Mouse (Mus musculus): Measurements from ENCODE around the gene Avp. TPM values are rescaled to one million over a fixed set of nuclear protein-coding genes. Genes with fewer than 3 reads are reported as not detected.

The Avp gene
- polyA plus RNA-seq, 1 experiment from 2014 or later = not detected

- no peak overlapping the region for H3K27ac ChIP-seq (replicated peaks)
- H3K4me3 ChIP-seq (replicated peaks) = no peak overlapping the region
- no peak overlapping the region for H3K4me2 ChIP-seq
- no peaks in the 10 kb centered on the region for H3K9me3 ChIP-seq (replicated peaks)
- no peaks in the 10 kb centered on the region for H3K36me3 ChIP-seq (replicated peaks)
- peaks cover 11% of the 10 kb centered on the region for H3K4me1 ChIP-seq (replicated peaks)
- no peak overlapping the region for H3K9ac ChIP-seq
- H3K27me3 ChIP-seq = peaks cover 63% of the 10 kb centered on the region
- ATAC-seq (ENCODE audit: insufficient read depth) = no peak
- WGBS (ENCODE audit: insufficient replicate concordance) = 69% methylated on average over 5 of the region's 5 CpGs
Measured at GRCm38 (mm10) chr2:130574960-130575359, 7.4 kb downstream of the Avp start.

GRCm38 (mm10) chr2:130569926-130570325 is 12.4 kb downstream of the Avp start:
- Histone ChIP-seq H3K4me3 (replicated peaks) (no peak overlapping the region), H3K9me3 (replicated peaks) (no peaks in the 10 kb centered on the region), H3K9ac (no peak overlapping the region), H3K4me2 (no peak overlapping the region), H3K27ac (replicated peaks) (no peak overlapping the region), H3K4me1 (replicated peaks) (peaks cover 8% of the 10 kb centered on the region), H3K36me3 (replicated peaks) (peaks cover 19% of the 10 kb centered on the region), H3K27me3 (peaks cover 13% of the 10 kb centered on the region)
- ATAC-seq (ENCODE audit: insufficient read depth) = no peak

- Histone ChIP-seq H3K4me3 (replicated peaks) (no peak overlapping the region), H3K27ac (replicated peaks) (no peak overlapping the region), H3K9me3 (replicated peaks) (no peaks in the 10 kb centered on the region), H3K36me3 (replicated peaks) (peaks cover 19% of the 10 kb centered on the region), H3K9ac (no peak overlapping the region), H3K27me3 (0 out of 2 replicates have a peak, but pooled peaks cover 7% of the 10 kb centered on the region), H3K4me2 (no peak overlapping the region), H3K4me1 (replicated peaks) (peaks cover 18% of the 10 kb centered on the region)
- WGBS (ENCODE audit: insufficient replicate concordance) = 64% methylated on average over 4 of the region's 4 CpGs
- no peak for ATAC-seq (ENCODE audit: insufficient read depth)
Measured at GRCm38 (mm10) chr2:130568921-130569320, 13.4 kb downstream of the Avp start.

GRCm38 (mm10) chr2:130564983-130565382 is 17.4 kb downstream of the Avp start:
- Histone ChIP-seq H3K36me3 (replicated peaks) (peaks cover 19% of the 10 kb centered on the region), H3K4me3 (replicated peaks) (peak overlapping the region; percentile 86; the same call in 1 of the 2 replicates), H3K9me3 (replicated peaks) (no peaks in the 10 kb centered on the region), H3K4me1 (replicated peaks) (peaks cover 33% of the 10 kb centered on the region), H3K27me3 (no peaks in the 10 kb centered on the region), H3K27ac (replicated peaks) (no peak overlapping the region), H3K4me2 (peak overlapping the region; percentile 92), H3K9ac (no peak overlapping the region)
- 79% methylated on average over 8 of the region's 8 CpGs for WGBS (ENCODE audit: insufficient replicate concordance)
- no peak for ATAC-seq (ENCODE audit: insufficient read depth)

GRCm38 (mm10) chr2:130564063-130564462 is 18.3 kb downstream of the Avp start:
- Histone ChIP-seq H3K4me2 (peak overlapping the region; percentile 92), H3K36me3 (replicated peaks) (peaks cover 19% of the 10 kb centered on the region), H3K9me3 (replicated peaks) (no peaks in the 10 kb centered on the region), H3K4me3 (replicated peaks) (peak overlapping the region; percentile 86), H3K27ac (replicated peaks) (no peak overlapping the region; the same call in 1 of the 2 replicates), H3K4me1 (replicated peaks) (peaks cover 33% of the 10 kb centered on the region), H3K9ac (peak overlapping the region; percentile 82), H3K27me3 (no peaks in the 10 kb centered on the region)
- ATAC-seq (ENCODE audit: insufficient read depth) = no peak; the same call in 1 of the 2 replicates
- WGBS (ENCODE audit: insufficient replicate concordance) = under 1% methylated on average over 23 of the region's 23 CpGs

- WGBS (ENCODE audit: insufficient replicate concordance) = under 1% methylated on average over 61 of the region's 61 CpGs
- H3K4me1 ChIP-seq (replicated peaks) = peaks cover 33% of the 10 kb centered on the region
- peak within 1 kb of the TSS; percentile 82 for H3K9ac ChIP-seq
- peak within 1 kb of the TSS; percentile 86 for H3K4me3 ChIP-seq (replicated peaks)
- peaks cover 19% of the 10 kb centered on the region for H3K36me3 ChIP-seq (replicated peaks)
- ATAC-seq (ENCODE audit: insufficient read depth) = peak; percentile 97
- peak within 1 kb of the TSS; percentile 92 for H3K4me2 ChIP-seq
- no peaks in the 10 kb centered on the region for H3K9me3 ChIP-seq (replicated peaks)
- no peaks in the 10 kb centered on the region for H3K27me3 ChIP-seq
- peak within 1 kb of the TSS; percentile 63 for H3K27ac ChIP-seq (replicated peaks)
Measured at GRCm38 (mm10) chr2:130563212-130564055, 18.9 kb downstream of the Avp start, which contains the start of gene Mrps26. Gene Mrps26, plus strand, starts transcription at chr2:130563742.

- no peak overlapping the region for H3K4me2 ChIP-seq
- H3K27me3 ChIP-seq = no peaks in the 10 kb centered on the region
- no peak overlapping the region for H3K27ac ChIP-seq (replicated peaks)
- ATAC-seq (ENCODE audit: insufficient read depth) = no peak
- H3K4me1 ChIP-seq (replicated peaks) = peaks cover 6% of the 10 kb centered on the region
- H3K4me3 ChIP-seq (replicated peaks) = no peak overlapping the region
- WGBS (ENCODE audit: insufficient replicate concordance) = 62% methylated on average over 2 of the region's 2 CpGs
- H3K36me3 ChIP-seq (replicated peaks) = peaks cover 23% of the 10 kb centered on the region
- H3K9ac ChIP-seq = no peak overlapping the region
- no peaks in the 10 kb centered on the region for H3K9me3 ChIP-seq (replicated peaks)
Measured at GRCm38 (mm10) chr2:130558015-130558414, 24.3 kb downstream of the Avp start.

- no peak for ATAC-seq (ENCODE audit: insufficient read depth)
- H3K36me3 ChIP-seq (replicated peaks) = peaks cover 29% of the 10 kb centered on the region
- WGBS (ENCODE audit: insufficient replicate concordance) = 85% methylated on average over 2 of the region's 2 CpGs
- no peak overlapping the region for H3K9ac ChIP-seq
- H3K27ac ChIP-seq (replicated peaks) = no peak overlapping the region
- H3K4me2 ChIP-seq = no peak overlapping the region
- no peaks in the 10 kb centered on the region for H3K9me3 ChIP-seq (replicated peaks)
- H3K4me3 ChIP-seq (replicated peaks) = no peak overlapping the region
- peaks cover under 1% of the 10 kb centered on the region; the same call in 1 of the 2 replicates for H3K4me1 ChIP-seq (replicated peaks)
- H3K27me3 ChIP-seq = no peaks in the 10 kb centered on the region
Measured at GRCm38 (mm10) chr2:130557462-130557861, 24.9 kb downstream of the Avp start.

- H3K27ac ChIP-seq (replicated peaks) = no peak overlapping the region
- peaks cover 40% of the 10 kb centered on the region for H3K36me3 ChIP-seq (replicated peaks)
- no peak for ATAC-seq (ENCODE audit: insufficient read depth)
- H3K9ac ChIP-seq = no peak overlapping the region
- no peaks in the 10 kb centered on the region for H3K27me3 ChIP-seq
- 70% methylated on average over 1 of the region's 1 CpGs for WGBS (ENCODE audit: insufficient replicate concordance)
- H3K4me2 ChIP-seq = no peak overlapping the region
- H3K9me3 ChIP-seq (replicated peaks) = no peaks in the 10 kb centered on the region
- no peaks in the 10 kb centered on the region for H3K4me1 ChIP-seq (replicated peaks)
- no peak overlapping the region for H3K4me3 ChIP-seq (replicated peaks)
Measured at GRCm38 (mm10) chr2:130556292-130556691, 26.1 kb downstream of the Avp start.

- H3K36me3 ChIP-seq (replicated peaks) = peaks cover 48% of the 10 kb centered on the region
- H3K4me2 ChIP-seq = no peak overlapping the region
- 72% methylated on average over 7 of the region's 7 CpGs for WGBS (ENCODE audit: insufficient replicate concordance)
Measured at GRCm38 (mm10) chr2:130554841-130555240, 27.5 kb downstream of the Avp start.

GRCm38 (mm10) chr2:130546957-130547356 is 35.4 kb downstream of the Avp start:
- H3K4me1 ChIP-seq (replicated peaks) = 0 out of 2 replicates have a peak, but pooled peaks cover 15% of the 10 kb centered on the region
- H3K27ac ChIP-seq (replicated peaks) = no peak overlapping the region
- no peak overlapping the region for H3K4me3 ChIP-seq (replicated peaks)
- peak; percentile 73 for ATAC-seq (ENCODE audit: insufficient read depth)
- H3K9ac ChIP-seq = no peak overlapping the region
- H3K9me3 ChIP-seq (replicated peaks) = no peaks in the 10 kb centered on the region
- H3K36me3 ChIP-seq (replicated peaks) = peaks cover 81% of the 10 kb centered on the region
- no peak overlapping the region for H3K4me2 ChIP-seq
- WGBS (ENCODE audit: insufficient replicate concordance) = 47% methylated on average over 8 of the region's 8 CpGs
- no peaks in the 10 kb centered on the region for H3K27me3 ChIP-seq

More at GRCm38 (mm10) chr2:130554841-130555240, 27.5 kb downstream of the Avp start:
- H3K27me3 ChIP-seq = no peaks in the 10 kb centered on the region
- H3K27ac ChIP-seq (replicated peaks) = no peak overlapping the region
- no peaks in the 10 kb centered on the region for H3K4me1 ChIP-seq (replicated peaks)
- no peak overlapping the region for H3K4me3 ChIP-seq (replicated peaks)
- no peak overlapping the region for H3K9ac ChIP-seq
- ATAC-seq (ENCODE audit: insufficient read depth) = no peak
- no peaks in the 10 kb centered on the region for H3K9me3 ChIP-seq (replicated peaks)

All from liver, embryonic 15.5 days (tissue).